Mouse (Mus musculus): ENCODE results near the gene Slc3a1. TPM values are rescaled to one million over a fixed set of nuclear protein-coding genes. Genes with fewer than 3 reads are reported as not detected.

Slc3a1 gene
- total and polyA plus RNA-seq, 3 experiments, result 0.05 to 0.68 TPM; not detected in 1

- Histone ChIP-seq H3K36me3 (replicated peaks) (no peaks in the 10 kb centered on the region), H3K4me1 (ENCODE audit: insufficient read depth, low read depth, low read length) (no peaks in the 10 kb centered on the region), H3K9me3 (replicated peaks) (no peaks in the 10 kb centered on the region), H3K27me3 (ENCODE audit: insufficient read depth, low read length) (peaks cover 34% of the 10 kb centered on the region), H3K4me3 (ENCODE audit: low read depth, low read length) (no peak overlapping the region)
- TF ChIP-seq GATA2 (IDR thresholded peaks at IDR 0.05; ENCODE audit: borderline replicate concordance, low read depth, low read length), result no peak
- TF ChIP-seq CTCF (IDR thresholded peaks at IDR 0.05; ENCODE audit: low read depth, low read length), result no peak
- no peak for TF ChIP-seq POLR2AphosphoS5 (IDR thresholded peaks at IDR 0.05; ENCODE audit: insufficient replicate concordance, low read depth, low read length)
- TF ChIP-seq TAL1 (conservative IDR thresholded peaks at IDR 0.05; ENCODE audit: low read depth, low read length), result no peak
- TF ChIP-seq GATA1 (IDR thresholded peaks at IDR 0.05; ENCODE audit: borderline replicate concordance, low read length), result no peak
- no peak for ATAC-seq (ENCODE audit: extremely low read depth, insufficient number of reproducible peaks, low FRiP score, poor library complexity, severe bottlenecking)
- no peak for DNase-seq (ENCODE audit: low spot score)
Observed at GRCm38 (mm10) chr17:85048379-85048778, 20.2 kb downstream of the Slc3a1 start.

DNA sequence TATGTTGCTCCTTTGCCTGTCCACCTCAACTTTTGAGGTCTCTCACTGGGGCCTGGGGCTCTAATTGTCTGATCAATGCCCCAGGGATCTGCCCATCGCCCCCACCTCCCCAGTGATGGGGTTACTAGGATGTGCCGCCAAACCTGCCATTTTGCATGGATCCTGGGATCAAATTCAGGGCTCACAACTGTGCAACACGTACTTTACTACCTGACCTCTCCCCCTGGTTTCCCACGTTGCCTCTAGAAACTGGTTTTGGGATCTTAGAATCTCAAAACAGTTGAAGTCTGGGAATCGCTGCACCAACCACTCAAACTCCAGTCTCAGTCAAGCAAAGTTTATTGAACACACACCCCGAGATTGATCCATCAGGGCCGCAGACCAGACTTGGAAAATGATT is 30.1 kb downstream of the Slc3a1 start:
- DNase-seq (ENCODE audit: low spot score) (no peak), ATAC-seq (ENCODE audit: extremely low read depth, insufficient number of reproducible peaks, low FRiP score, poor library complexity, severe bottlenecking) (no peak)
- Histone ChIP-seq H3K36me3 (replicated peaks) (peaks cover 8% of the 10 kb centered on the region), H3K9me3 (replicated peaks) (no peaks in the 10 kb centered on the region), H3K4me3 (ENCODE audit: low read depth, low read length) (no peak overlapping the region), H3K27me3 (ENCODE audit: insufficient read depth, low read length) (peaks cover 9% of the 10 kb centered on the region; the same call in 1 of the 2 replicates), H3K4me1 (ENCODE audit: insufficient read depth, low read depth, low read length) (peaks cover 8% of the 10 kb centered on the region)
- TF ChIP-seq GATA2 (IDR thresholded peaks at IDR 0.05; ENCODE audit: borderline replicate concordance, low read depth, low read length) (no peak), CTCF (IDR thresholded peaks at IDR 0.05; ENCODE audit: low read depth, low read length) (no peak), POLR2AphosphoS5 (IDR thresholded peaks at IDR 0.05; ENCODE audit: insufficient replicate concordance, low read depth, low read length) (no peak), GATA1 (IDR thresholded peaks at IDR 0.05; ENCODE audit: borderline replicate concordance, low read length) (no peak), TAL1 (conservative IDR thresholded peaks at IDR 0.05; ENCODE audit: low read depth, low read length) (no peak)

GRCm38 (mm10) chr17:85059136-85059535 is 31.0 kb downstream of the Slc3a1 start:
- peaks cover 15% of the 10 kb centered on the region for H3K4me1 ChIP-seq (ENCODE audit: insufficient read depth, low read depth, low read length)
- no peak for TF ChIP-seq GATA1 (IDR thresholded peaks at IDR 0.05; ENCODE audit: borderline replicate concordance, low read length)
- no peak for TF ChIP-seq CTCF (IDR thresholded peaks at IDR 0.05; ENCODE audit: low read depth, low read length)
- no peak for TF ChIP-seq GATA2 (IDR thresholded peaks at IDR 0.05; ENCODE audit: borderline replicate concordance, low read depth, low read length)
- no peak for TF ChIP-seq TAL1 (conservative IDR thresholded peaks at IDR 0.05; ENCODE audit: low read depth, low read length)
- TF ChIP-seq POLR2AphosphoS5 (IDR thresholded peaks at IDR 0.05; ENCODE audit: insufficient replicate concordance, low read depth, low read length), result no peak
- peaks cover 15% of the 10 kb centered on the region for H3K36me3 ChIP-seq (replicated peaks)
- H3K27me3 ChIP-seq (ENCODE audit: insufficient read depth, low read length), result peaks cover 9% of the 10 kb centered on the region; the same call in 1 of the 2 replicates
- no peak for ATAC-seq (ENCODE audit: extremely low read depth, insufficient number of reproducible peaks, low FRiP score, poor library complexity, severe bottlenecking)
- no peaks in the 10 kb centered on the region for H3K9me3 ChIP-seq (replicated peaks)
- no peak overlapping the region for H3K4me3 ChIP-seq (ENCODE audit: low read depth, low read length)
- no peak for DNase-seq (ENCODE audit: low spot score)

GRCm38 (mm10) chr17:85063560-85063959 is 35.4 kb downstream of the Slc3a1 start:
- peaks cover 15% of the 10 kb centered on the region for H3K4me1 ChIP-seq (ENCODE audit: insufficient read depth, low read depth, low read length)
- ATAC-seq (ENCODE audit: extremely low read depth, insufficient number of reproducible peaks, low FRiP score, poor library complexity, severe bottlenecking) (peak; percentile 78), DNase-seq (ENCODE audit: low spot score) (peak; percentile 45)
- TF ChIP-seq TAL1 (conservative IDR thresholded peaks at IDR 0.05; ENCODE audit: low read depth, low read length) (peak; percentile 22; the same call in 1 of the 2 replicates), GATA2 (IDR thresholded peaks at IDR 0.05; ENCODE audit: borderline replicate concordance, low read depth, low read length) (no peak)
- H3K27me3 ChIP-seq (ENCODE audit: insufficient read depth, low read length), result peaks cover 4% of the 10 kb centered on the region; the same call in 1 of the 2 replicates
- no peaks in the 10 kb centered on the region for H3K9me3 ChIP-seq (replicated peaks)
- no peak overlapping the region for H3K4me3 ChIP-seq (ENCODE audit: low read depth, low read length)
- peaks cover 49% of the 10 kb centered on the region for H3K36me3 ChIP-seq (replicated peaks)

DNA sequence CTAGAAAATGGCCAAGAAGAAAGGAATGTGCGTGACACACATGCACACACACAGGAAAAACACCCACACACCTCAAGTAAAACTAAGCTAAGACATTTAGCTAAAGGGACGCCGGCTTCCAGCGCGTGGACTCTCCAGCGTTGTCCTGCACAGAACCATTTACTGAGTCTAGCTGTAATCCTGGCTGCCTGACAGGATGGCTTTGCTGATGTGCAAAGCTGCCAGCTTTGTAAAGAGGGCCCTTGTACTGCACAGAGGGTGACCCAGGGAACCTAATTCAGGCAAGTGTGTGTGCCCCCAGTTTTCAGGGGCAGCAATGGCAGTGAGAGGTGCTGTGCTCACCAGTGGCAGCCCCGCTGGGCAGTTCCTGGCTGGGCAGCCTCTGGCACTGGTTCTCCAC is 39.2 kb downstream of the Slc3a1 start:
- H3K9me3 ChIP-seq (replicated peaks), result no peaks in the 10 kb centered on the region
- H3K4me1 ChIP-seq (ENCODE audit: insufficient read depth, low read depth, low read length), result peaks cover 15% of the 10 kb centered on the region
- no peak for TF ChIP-seq TAL1 (conservative IDR thresholded peaks at IDR 0.05; ENCODE audit: low read depth, low read length)
- TF ChIP-seq POLR2AphosphoS5 (IDR thresholded peaks at IDR 0.05; ENCODE audit: insufficient replicate concordance, low read depth, low read length), result no peak
- TF ChIP-seq GATA2 (IDR thresholded peaks at IDR 0.05; ENCODE audit: borderline replicate concordance, low read depth, low read length), result no peak
- no peak for TF ChIP-seq CTCF (IDR thresholded peaks at IDR 0.05; ENCODE audit: low read depth, low read length)
- no peak for TF ChIP-seq GATA1 (IDR thresholded peaks at IDR 0.05; ENCODE audit: borderline replicate concordance, low read length)
- H3K4me3 ChIP-seq (ENCODE audit: low read depth, low read length), result no peak overlapping the region
- H3K36me3 ChIP-seq (replicated peaks), result peaks cover 83% of the 10 kb centered on the region
- ATAC-seq (ENCODE audit: extremely low read depth, insufficient number of reproducible peaks, low FRiP score, poor library complexity, severe bottlenecking) (no peak), DNase-seq (ENCODE audit: low spot score) (no peak)
- H3K27me3 ChIP-seq (ENCODE audit: insufficient read depth, low read length), result no peaks in the 10 kb centered on the region

DNA sequence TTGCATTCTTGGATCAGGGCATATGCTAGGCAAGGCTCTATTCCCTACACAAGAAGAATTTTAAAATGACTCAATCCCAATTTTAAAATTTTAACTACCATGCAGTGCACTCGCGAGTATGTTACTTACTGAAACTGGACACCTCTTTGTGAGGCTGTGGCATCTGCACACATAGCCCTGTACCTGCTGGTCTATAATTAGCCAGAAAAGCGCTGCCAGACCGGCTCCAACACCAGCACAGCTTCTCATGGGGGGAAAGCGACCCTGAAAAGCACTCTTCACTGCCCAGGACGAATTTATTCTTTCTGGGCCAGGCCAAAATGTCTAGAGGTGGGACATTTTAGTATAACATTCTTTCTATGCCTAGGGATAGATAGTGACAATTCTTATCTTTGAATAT is 42.5 kb downstream of the Slc3a1 start:
- Histone ChIP-seq H3K4me1 (ENCODE audit: insufficient read depth, low read depth, low read length) (no peaks in the 10 kb centered on the region), H3K9me3 (replicated peaks) (no peaks in the 10 kb centered on the region), H3K4me3 (ENCODE audit: low read depth, low read length) (no peak overlapping the region), H3K36me3 (replicated peaks) (peaks cover 77% of the 10 kb centered on the region), H3K27me3 (ENCODE audit: insufficient read depth, low read length) (no peaks in the 10 kb centered on the region)
- ATAC-seq (ENCODE audit: extremely low read depth, insufficient number of reproducible peaks, low FRiP score, poor library complexity, severe bottlenecking) (no peak), DNase-seq (ENCODE audit: low spot score) (no peak)
- no peak for TF ChIP-seq CTCF (IDR thresholded peaks at IDR 0.05; ENCODE audit: low read depth, low read length)
- TF ChIP-seq TAL1 (conservative IDR thresholded peaks at IDR 0.05; ENCODE audit: low read depth, low read length), result no peak
- TF ChIP-seq GATA2 (IDR thresholded peaks at IDR 0.05; ENCODE audit: borderline replicate concordance, low read depth, low read length), result no peak
- no peak for TF ChIP-seq POLR2AphosphoS5 (IDR thresholded peaks at IDR 0.05; ENCODE audit: insufficient replicate concordance, low read depth, low read length)
- TF ChIP-seq GATA1 (IDR thresholded peaks at IDR 0.05; ENCODE audit: borderline replicate concordance, low read length), result no peak

Measured in G1E (cell line).